Mouse (Mus musculus) lung, postnatal 0 days (tissue): ENCODE data around the gene Lsg1.

Source experiments
- CTCF ChIP-seq: IDR thresholded peaks from 2 replicates; pipeline ENCODE4 v1.5.1; 2016; ENCODE audit warnings: antibody characterized with exemption, mild to moderate bottlenecking
- EP300 ChIP-seq: IDR thresholded peaks from 2 replicates; pipeline ENCODE4 v1.6.1; 2016; ENCODE audit warnings: antibody characterized with exemption, mild to moderate bottlenecking, control low read depth

DNA sequence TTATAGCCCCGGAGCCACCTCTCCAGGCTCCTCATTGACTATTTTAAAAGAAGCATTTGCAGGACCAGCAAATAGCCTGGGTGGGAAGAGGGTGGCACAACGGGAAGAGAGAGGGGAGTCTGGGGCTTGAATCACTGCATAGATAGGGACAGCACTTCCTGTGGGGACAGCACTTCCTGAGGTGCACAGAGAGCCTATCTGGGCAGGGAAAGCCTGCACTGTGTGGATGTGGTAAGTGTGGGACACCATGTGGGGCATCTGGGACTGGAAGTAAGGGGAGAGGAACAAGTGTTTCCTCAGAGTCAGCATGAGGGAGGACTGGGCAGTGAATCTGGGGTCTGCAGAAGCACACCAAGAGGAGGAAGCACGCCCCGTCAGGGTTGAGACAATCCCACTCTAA is 53.8 kb downstream of the Lsg1 start:
- no peak for TF ChIP-seq CTCF
- no peak for TF ChIP-seq EP300
